Mouse (Mus musculus) heart, embryonic 16.5 days (tissue): ENCODE measurements around the gene Epb41l5. TPM values are rescaled to one million over a fixed set of nuclear protein-coding genes. Genes with fewer than 3 reads are reported as not detected.

Source experiments
- ATAC-seq: fragments of 200-750 bp; cut with Nextera tagmentation; replicated peaks from 2 replicates; pipeline ENCODE4 v1.8.0; 2017; ENCODE audit warnings: moderate number of reproducible peaks; ENCODE audit not compliant: insufficient read depth, low FRiP score; ENCODE audit errors: extremely low read depth
- H3K27ac ChIP-seq: fragments of 300-500 bp; sonication (generic); 2 replicates; pipeline ENCODE4 v1.5.1; 2014; ENCODE audit warnings: mild to moderate bottlenecking, low read length, control low read depth, moderate library complexity
- H3K27me3 ChIP-seq: fragments of 300-500 bp; sonication (generic); 2 replicates; pipeline ENCODE4 v1.6.1; 2014; ENCODE audit warnings: low read length, mixed read lengths; ENCODE audit not compliant: control insufficient read depth, insufficient read depth
- H3K36me3 ChIP-seq: fragments of 300-500 bp; sonication (generic); 2 replicates; pipeline ENCODE4 v1.6.1; 2014; ENCODE audit not compliant: control insufficient read depth, insufficient read depth
- H3K4me1 ChIP-seq: fragments of 300-500 bp; sonication (generic); 2 replicates; pipeline ENCODE4 v1.6.1; 2014; ENCODE audit warnings: low read length, mixed read lengths; ENCODE audit not compliant: control insufficient read depth, insufficient read depth
- H3K4me2 ChIP-seq: fragments of 300-500 bp; sonication (generic); 2 replicates; pipeline ENCODE4 v1.6.1; 2014; ENCODE audit warnings: low read depth, mild to moderate bottlenecking, control low read depth, low read length
- H3K4me3 ChIP-seq: fragments of 300-500 bp; sonication (generic); 2 replicates; pipeline ENCODE4 v1.5.1; 2014; ENCODE audit warnings: mild to moderate bottlenecking, control low read depth, low read length
- H3K9ac ChIP-seq: fragments of 300-500 bp; sonication (generic); 2 replicates; pipeline ENCODE4 v1.6.1; 2014; ENCODE audit warnings: low read length, control low read depth
- H3K9me3 ChIP-seq: fragments of 300-500 bp; sonication (generic); replicated peaks from 2 replicates; pipeline ENCODE4 v1.6.1; 2016; ENCODE audit warnings: low read length; ENCODE audit not compliant: control insufficient read depth
- WGBS: fragments of 180-500 bp; shearing (Covaris S2); extraction: QIAGEN DNeasy Blood & Tissue Kit; methylation state at CpG from one replicate; pipeline ENCODE4 v1.1.7; 2014; 5-methylcytosine and 5-hydroxymethylcytosine counted together
- polyA plus RNA-seq: library from polyadenylated mRNA; unstranded; fragments of >200 nt; fragmentation: Nextera tagmentation; extraction: Ambion mirVana; gene quantifications from 2 replicates; pipeline ENCODE4 v1.2.1, GENCODE M21; 2015

Epb41l5 gene
- polyA plus RNA-seq, 1 experiment from 2014 or later, result 12.7 TPM

DNA sequence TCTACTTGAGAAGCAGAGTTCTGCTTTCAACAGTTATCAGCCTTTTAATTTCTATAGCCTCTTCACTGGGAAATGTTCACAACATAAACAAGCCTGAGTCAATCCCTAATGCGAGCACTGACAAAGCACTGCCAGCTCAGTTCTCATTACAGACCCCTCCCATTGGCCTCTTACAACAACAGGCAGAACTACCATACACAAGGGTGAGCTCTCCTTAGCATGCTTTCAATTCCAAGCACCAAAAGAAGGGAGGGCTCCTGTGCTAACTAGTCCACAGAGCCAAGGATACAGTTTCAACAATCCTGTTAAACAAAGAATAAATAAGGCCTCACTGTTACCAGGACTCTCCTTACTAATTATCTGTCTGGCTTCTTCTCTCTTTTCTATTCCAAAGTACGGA, 24.4 kb downstream of the Epb41l5 start:
- Histone ChIP-seq H3K36me3 (no peaks in the 10 kb centered on the region), H3K4me3 (no peak overlapping the region), H3K9ac (no peak overlapping the region), H3K27ac (no peak overlapping the region), H3K4me2 (no peak overlapping the region), H3K9me3 (no peaks in the 10 kb centered on the region), H3K4me1 (no peaks in the 10 kb centered on the region), H3K27me3 (no peaks in the 10 kb centered on the region)
- no peak for ATAC-seq
- 51% methylated on average over 2 of the region's 2 CpGs for WGBS

DNA sequence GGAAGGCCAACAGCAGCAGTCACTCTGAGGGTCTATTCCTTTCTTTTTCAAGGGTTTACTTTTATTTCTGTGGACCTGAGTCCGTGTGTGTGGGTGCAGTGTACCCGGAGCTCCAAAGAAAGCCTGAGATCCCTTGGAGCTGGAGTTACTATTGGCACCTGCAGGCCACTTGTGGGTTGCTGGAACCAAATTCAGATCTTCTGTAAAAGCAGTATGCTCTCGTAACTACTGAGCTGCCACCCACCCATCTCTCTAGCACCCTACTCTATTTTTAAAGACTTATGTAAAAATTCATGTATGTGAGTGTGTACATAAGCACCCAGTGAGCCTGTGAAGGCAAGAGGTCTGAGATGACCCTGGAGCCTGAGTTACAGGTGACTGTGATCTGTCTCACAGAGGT, 43.4 kb downstream of the Epb41l5 start:
- Histone ChIP-seq H3K27ac (no peak overlapping the region), H3K4me1 (no peaks in the 10 kb centered on the region), H3K9ac (no peak overlapping the region), H3K4me3 (no peak overlapping the region), H3K4me2 (no peak overlapping the region), H3K36me3 (0 out of 2 replicates have a peak, but pooled peaks cover 4% of the 10 kb centered on the region), H3K27me3 (no peaks in the 10 kb centered on the region), H3K9me3 (no peaks in the 10 kb centered on the region)
- WGBS, result 90% methylated on average over 3 of the region's 3 CpGs
- no peak for ATAC-seq

DNA sequence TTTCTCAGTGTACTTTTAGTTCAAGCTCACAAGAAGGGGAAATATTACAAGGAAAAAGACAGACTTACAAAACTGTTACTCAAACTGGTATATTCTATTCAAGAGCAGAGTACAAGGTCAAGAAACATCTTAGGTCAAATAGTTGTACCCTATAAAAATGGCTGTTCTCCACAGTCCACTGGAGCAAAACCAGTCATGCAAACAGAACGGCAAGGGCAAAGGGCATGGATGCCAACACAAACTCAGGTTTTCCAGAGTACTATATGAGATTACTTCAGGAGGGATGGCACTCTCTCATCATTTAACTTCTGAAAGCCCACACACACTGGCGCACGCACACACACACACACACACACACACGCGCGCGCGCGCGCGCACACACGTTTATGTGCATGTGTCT, 46.4 kb downstream of the Epb41l5 start:
- H3K27ac ChIP-seq, result no peak overlapping the region
- H3K4me3 ChIP-seq, result no peak overlapping the region
- no peak for ATAC-seq
- no peaks in the 10 kb centered on the region for H3K4me1 ChIP-seq
- WGBS, result 96% methylated on average over 12 of the region's 12 CpGs
- no peaks in the 10 kb centered on the region for H3K27me3 ChIP-seq
- peaks cover 4% of the 10 kb centered on the region; the same call in 1 of the 2 replicates for H3K36me3 ChIP-seq
- no peaks in the 10 kb centered on the region for H3K9me3 ChIP-seq
- no peak overlapping the region for H3K4me2 ChIP-seq
- no peak overlapping the region for H3K9ac ChIP-seq

DNA sequence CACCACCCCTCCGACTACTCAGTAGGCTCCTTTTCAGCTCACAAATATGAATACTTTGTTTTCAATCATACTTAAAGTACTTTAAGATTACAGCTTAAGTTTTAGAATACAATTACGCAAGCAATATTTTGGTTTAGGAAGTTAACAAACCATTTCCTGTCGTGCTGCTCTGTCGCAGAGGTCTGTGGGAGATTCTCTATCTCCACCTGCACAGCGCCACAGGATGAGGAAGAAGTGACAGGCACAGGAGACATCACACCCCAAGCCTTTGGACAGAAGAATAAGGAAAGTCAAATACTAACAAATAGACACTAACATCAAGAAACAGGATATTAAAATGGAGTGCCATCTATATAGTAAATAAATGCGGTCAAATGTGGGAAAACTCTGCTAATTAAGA, 49.9 kb downstream of the Epb41l5 start:
- no peak for ATAC-seq
- no peaks in the 10 kb centered on the region for H3K27me3 ChIP-seq
- H3K4me2 ChIP-seq, result no peak overlapping the region
- H3K36me3 ChIP-seq, result peaks cover 2% of the 10 kb centered on the region; the same call in 1 of the 2 replicates
- no peak overlapping the region for H3K4me3 ChIP-seq
- H3K4me1 ChIP-seq, result no peaks in the 10 kb centered on the region
- no peak overlapping the region for H3K9ac ChIP-seq
- H3K27ac ChIP-seq, result no peak overlapping the region
- no peaks in the 10 kb centered on the region for H3K9me3 ChIP-seq
- WGBS, result 80% methylated on average over 6 of the region's 6 CpGs

DNA sequence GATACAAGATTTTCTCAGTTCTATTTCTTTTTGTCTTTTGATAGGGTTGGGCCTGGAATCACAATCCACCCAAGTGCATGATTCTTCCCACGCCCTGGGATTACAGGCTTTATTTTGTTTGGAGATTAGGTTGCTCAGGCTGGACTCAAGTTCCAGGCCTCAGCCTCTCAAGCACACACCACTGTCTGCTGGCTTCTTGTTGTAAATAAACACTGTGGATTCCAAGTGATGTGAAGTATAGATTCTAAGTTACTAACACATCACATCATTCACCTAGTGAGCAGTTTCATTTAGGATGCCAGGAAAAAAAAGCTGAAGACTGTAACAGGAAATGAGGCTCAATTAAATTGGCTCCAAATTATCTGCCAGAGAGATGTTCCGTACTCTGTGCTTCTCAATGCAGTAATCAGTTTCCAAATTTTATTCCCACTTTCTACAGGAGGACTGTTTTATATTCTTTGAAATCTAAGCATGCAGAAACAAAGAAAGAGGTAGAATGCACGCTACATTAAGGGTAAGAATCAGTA, 51.8 kb downstream of the Epb41l5 start:
- WGBS, result 75% methylated on average over 3 of the region's 3 CpGs
- Histone ChIP-seq H3K9me3 (no peaks in the 10 kb centered on the region), H3K4me2 (no peak overlapping the region), H3K4me3 (no peak overlapping the region), H3K9ac (no peak overlapping the region), H3K36me3 (peaks cover 2% of the 10 kb centered on the region; the same call in 1 of the 2 replicates), H3K4me1 (no peaks in the 10 kb centered on the region), H3K27ac (no peak overlapping the region; the same call in 1 of the 2 replicates), H3K27me3 (no peaks in the 10 kb centered on the region)
- no peak for ATAC-seq

DNA sequence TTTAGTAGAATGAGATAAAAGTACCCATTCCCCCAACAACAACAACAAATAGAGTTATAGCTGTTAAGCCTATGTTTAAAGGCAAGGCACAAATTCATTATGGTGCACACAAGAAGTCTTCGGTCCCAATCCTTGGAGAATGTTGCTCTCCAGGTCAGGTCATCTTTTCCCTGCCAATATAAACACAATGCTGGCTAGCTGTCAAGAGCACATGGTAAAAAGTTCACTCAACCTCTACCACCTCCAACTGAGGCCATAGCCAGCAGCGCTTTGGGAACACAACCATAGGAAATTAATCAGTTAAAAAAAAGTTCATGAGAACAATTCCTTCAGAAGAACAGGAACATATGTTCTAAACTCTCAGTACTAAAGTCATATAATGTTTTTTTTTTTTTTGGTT, 58.8 kb downstream of the Epb41l5 start:
- 66% methylated on average over 2 of the region's 2 CpGs for WGBS
- Histone ChIP-seq H3K4me3 (no peak overlapping the region), H3K27me3 (no peaks in the 10 kb centered on the region), H3K9ac (no peak overlapping the region), H3K36me3 (no peaks in the 10 kb centered on the region), H3K9me3 (no peaks in the 10 kb centered on the region), H3K27ac (no peak overlapping the region), H3K4me1 (no peaks in the 10 kb centered on the region), H3K4me2 (no peak overlapping the region)
- ATAC-seq, result no peak

DNA sequence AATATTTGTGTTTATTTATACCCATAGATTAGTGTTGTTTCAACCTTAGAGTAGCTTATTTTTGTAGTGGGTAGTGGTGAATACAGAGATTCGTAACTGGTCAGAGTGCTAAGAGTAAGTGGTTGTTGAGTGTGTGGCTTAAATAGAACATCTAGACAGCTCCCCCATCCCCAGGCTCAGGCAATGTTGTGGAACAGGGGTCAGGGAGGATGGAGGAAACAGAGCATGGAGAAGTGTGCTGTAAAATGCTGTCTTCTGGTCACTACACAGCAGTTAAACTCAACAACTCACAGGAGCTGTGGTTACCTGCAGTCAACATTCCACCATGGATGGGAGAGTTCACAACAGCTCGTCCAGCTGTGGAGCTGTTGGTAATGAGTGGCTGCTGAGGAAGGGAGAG, 63.8 kb downstream of the Epb41l5 start:
- Histone ChIP-seq H3K9ac (no peak overlapping the region), H3K36me3 (no peaks in the 10 kb centered on the region), H3K27me3 (no peaks in the 10 kb centered on the region), H3K4me1 (no peaks in the 10 kb centered on the region), H3K4me3 (no peak overlapping the region), H3K4me2 (no peak overlapping the region), H3K9me3 (peaks cover 5% of the 10 kb centered on the region; the same call in 1 of the 2 replicates), H3K27ac (no peak overlapping the region)
- WGBS, result 81% methylated on average over 2 of the region's 2 CpGs
- ATAC-seq, result no peak

DNA sequence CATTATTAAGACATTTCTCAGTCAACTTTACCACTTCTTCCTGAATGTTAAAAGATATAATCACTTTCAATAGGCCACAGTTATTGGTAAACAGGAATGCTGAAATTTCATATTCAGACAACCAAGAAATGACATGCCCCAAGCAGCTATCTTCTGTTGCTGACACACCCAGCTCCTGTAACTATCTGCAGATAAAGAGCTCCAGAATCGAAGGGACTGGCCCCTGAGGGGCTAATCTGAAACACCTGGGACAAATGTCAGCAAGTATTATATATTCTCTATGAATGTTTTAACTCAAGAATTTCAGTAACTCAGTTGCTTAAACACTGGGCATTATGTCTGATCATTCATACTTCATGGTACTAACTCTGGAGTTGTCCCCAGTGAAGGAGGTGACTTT, 78.7 kb downstream of the Epb41l5 start:
- H3K36me3 ChIP-seq, result peaks cover 5% of the 10 kb centered on the region; the same call in 1 of the 2 replicates
- H3K27me3 ChIP-seq, result no peaks in the 10 kb centered on the region
- H3K4me3 ChIP-seq, result no peak overlapping the region
- no peak overlapping the region for H3K27ac ChIP-seq
- no peak for ATAC-seq
- H3K4me1 ChIP-seq, result no peaks in the 10 kb centered on the region
- H3K9ac ChIP-seq, result no peak overlapping the region
- H3K9me3 ChIP-seq, result no peaks in the 10 kb centered on the region
- no peak overlapping the region for H3K4me2 ChIP-seq
- WGBS, result 52% methylated on average over 1 of the region's 1 CpGs

DNA sequence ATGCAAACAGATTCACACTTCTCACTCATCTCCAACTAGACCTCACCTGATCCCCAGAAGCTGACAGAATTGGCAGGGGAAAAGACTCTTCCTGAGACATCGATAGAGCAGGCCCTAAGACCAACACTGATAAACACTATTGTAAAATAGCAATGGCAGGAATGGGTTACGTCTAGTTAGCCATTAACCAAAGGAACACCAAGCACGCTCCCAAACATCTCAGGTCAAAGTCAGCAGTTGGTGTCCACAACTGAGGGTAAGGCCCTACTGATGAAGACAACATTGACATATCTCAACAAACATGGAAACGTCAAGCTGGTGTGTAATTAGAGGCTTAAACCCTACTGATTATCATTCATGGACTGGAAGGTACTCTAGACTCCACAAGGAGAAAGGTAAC, 83.3 kb downstream of the Epb41l5 start:
- Histone ChIP-seq H3K9me3 (peaks cover 5% of the 10 kb centered on the region; the same call in 1 of the 2 replicates), H3K36me3 (peaks cover 5% of the 10 kb centered on the region; the same call in 1 of the 2 replicates), H3K27me3 (no peaks in the 10 kb centered on the region), H3K9ac (no peak overlapping the region), H3K27ac (no peak overlapping the region), H3K4me2 (no peak overlapping the region), H3K4me3 (no peak overlapping the region), H3K4me1 (no peaks in the 10 kb centered on the region)
- no peak for ATAC-seq
- 90% methylated on average over 4 of the region's 4 CpGs for WGBS
